Mouse (Mus musculus) megakaryocyte, embryonic 14.5 days (primary cell): ENCODE results near the gene Pex11a.
"Not testable (repeated sequence)": the region's sequence is repeated elsewhere in the genome, so short reads cannot be mapped to it uniquely, and the experiment has no call there.

ENCODE experiments used
- FLI1 ChIP-seq: IDR thresholded peaks from 2 replicates; pipeline ENCODE4 v1.6.1; 2012; ENCODE audit warnings: low read length, inconsistent platforms, mixed read lengths
- GATA1 ChIP-seq: IDR thresholded peaks from 3 replicates; pipeline ENCODE4 v1.6.1; 2012; ENCODE audit warnings: mixed read lengths, low read length, inconsistent platforms, borderline replicate concordance

GRCm38 (mm10) chr7:79789812-79790211 is 46.9 kb upstream of the Pex11a start:
- not testable (repeated sequence) for TF ChIP-seq GATA1, FLI1
